Mouse (Mus musculus) heart, adult 11 months (tissue): ENCODE measurements around the gene Fubp3.

ENCODE experiments used
- DNase-seq: peaks from one replicate; pipeline ENCODE4 v3.0.0; 2022

Fubp3 gene

DNA sequence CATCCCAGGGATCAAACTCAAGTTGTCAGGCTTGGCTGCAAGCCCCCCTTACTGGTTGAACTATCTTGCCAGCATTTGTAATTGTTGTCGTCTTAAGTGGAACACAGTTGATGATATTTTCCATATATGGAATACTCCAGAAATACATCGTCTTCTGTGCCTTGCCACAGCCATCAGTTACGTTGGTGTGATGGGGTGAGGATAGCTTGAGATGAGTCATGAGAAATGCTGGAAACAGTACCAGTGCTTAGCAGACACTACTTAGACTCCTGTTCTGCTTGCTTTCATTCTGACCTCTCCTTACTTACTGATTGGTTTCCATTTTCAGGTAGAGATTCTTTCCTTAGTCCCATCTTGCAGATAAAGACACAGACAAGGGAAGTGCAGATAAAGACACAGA lies 61.1 kb downstream of the Fubp3 start:
- no peak for DNase-seq

GRCm38 (mm10) chr2:31635281-31636137 lies 63.1 kb downstream of the Fubp3 start:
- no peak for DNase-seq

DNA sequence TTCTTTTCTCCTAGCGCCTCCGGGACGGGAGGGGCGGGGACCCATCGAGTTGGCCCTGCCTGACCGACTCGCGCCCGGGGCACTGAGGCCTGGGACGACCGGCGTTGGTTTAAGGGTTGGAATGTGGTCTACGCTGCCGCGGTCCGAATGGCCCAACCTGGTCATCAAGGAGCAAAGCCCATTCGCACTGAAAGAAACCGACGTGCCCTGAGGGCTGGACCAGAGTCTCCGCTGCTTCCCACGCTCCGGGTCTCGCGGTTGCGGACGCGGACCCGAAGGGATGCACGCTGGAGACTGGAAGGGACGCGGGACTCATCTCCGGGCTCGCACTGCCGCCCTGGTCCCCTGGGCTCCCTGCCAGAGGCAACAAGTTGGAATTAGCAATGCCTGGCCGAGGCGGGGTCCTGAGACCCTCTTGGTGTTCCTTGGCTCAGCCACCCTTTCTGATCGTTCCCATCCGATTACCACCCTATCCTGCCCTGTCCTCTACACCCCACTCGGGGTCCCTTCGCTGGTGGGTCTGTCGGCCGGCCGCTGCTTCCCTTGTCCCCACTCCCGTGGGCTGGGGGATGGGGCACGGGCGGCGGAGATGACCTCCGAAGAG lies 63.8 kb downstream of the Fubp3 start:
- DNase-seq, result no peak

- no peak for DNase-seq
Observed at GRCm38 (mm10) chr2:31636742-31637141, 64.3 kb downstream of the Fubp3 start.

- no peak for DNase-seq
Observed at GRCm38 (mm10) chr2:31637311-31637710, 64.9 kb downstream of the Fubp3 start.

- no peak for DNase-seq
Observed at GRCm38 (mm10) chr2:31637807-31638206, 65.4 kb downstream of the Fubp3 start.

- DNase-seq, result no peak
Observed at GRCm38 (mm10) chr2:31638581-31639465, 66.4 kb downstream of the Fubp3 start.

DNA sequence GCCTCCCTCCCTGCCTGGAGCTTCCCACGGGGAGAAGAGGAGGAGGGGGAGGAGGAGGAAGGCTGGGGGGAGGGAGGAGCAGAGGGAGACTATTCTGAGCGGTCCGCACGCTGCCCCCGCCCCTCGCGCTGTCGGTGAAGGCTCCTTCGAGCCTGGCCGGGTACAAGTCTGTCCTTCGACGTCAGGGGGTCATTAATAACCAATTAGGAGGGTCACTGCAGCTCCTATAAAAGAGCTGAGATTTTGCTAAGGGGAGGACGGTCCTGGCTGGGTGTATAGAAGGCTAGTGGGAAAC lies 67.0 kb downstream of the Fubp3 start:
- DNase-seq, result no peak

DNA sequence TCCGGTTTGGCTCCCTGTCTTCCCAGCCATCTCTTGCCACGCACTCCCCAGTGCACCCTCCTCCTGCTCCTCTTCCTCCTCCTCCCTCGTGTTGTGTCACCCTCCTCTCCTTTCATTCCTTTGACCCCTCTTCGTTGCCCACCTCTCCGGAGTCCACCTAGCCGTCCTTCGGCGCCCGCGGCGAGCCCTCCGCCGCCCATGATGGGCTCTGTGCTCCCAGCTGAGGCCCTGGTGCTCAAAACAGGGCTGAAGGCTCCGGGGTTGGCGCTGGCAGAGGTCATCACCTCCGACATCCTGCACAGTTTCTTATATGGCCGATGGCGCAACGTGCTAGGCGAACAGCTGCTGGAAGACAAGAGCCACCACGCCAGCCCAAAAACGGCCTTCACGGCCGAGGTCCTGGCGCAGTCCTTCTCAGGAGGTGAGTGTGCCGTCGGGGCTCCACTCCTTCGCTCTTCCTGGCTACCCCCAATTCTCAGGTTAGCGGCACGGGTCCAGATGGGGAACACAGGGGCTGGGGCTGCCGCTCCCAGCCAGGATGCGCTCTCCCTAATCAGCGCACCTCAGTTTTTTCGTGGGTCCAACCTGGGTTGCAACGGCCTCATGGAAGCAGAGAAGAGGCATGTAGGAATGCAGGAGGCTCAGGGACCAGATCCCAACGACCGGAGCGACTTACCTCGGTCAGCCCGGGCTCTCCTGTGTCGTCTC lies 67.6 kb downstream of the Fubp3 start, which contains the start of gene Prdm12:
Gene Prdm12 (plus strand): TSS at position 137 of the 708 bp plus-strand sequence.
- no peak for DNase-seq

DNA sequence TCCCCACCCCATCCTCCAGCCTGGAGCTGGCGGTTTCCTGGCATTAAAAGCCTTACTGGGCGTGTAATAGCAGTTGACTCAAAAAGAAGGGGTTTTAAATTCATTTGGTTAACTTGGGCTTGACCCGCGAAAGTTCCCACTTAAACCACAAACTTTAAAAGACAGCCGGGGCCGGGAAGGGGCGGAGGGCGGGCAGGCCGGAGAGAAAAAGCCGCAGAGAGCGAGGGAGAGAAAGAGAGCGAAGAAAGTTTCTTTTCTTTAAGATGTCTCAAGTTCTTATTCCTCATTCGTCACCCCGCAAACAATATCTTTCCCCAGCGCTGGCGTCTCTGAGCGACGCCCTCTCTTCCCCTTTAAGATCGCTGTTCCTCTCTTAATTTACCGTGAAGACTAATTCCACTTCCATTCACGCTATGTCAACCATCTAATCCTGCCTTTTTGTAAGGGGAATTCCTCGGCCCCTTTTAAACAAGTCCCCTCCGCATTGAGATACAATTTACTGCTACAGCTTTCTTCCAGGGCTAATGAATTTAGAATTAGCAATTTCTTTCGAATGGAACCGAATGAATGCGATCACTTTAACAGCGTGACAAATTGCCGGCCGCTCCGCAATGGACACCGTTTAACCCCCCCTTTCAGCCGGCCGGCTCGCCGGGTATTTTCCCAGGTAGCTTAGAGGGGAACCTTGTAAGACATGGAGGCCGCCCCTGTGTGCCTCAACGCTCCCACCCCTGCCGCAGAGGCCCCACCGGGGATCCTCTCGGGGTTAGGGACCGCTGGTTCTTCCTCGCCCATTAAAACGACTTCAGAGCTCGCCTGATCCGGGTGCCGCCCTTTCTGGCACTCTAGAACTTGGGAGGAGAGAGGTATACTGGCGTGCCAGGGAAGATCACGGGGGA lies 68.4 kb downstream of the Fubp3 start:
- no peak for DNase-seq

- DNase-seq, result no peak
Observed at GRCm38 (mm10) chr2:31641508-31641830, 69.0 kb downstream of the Fubp3 start.

DNA sequence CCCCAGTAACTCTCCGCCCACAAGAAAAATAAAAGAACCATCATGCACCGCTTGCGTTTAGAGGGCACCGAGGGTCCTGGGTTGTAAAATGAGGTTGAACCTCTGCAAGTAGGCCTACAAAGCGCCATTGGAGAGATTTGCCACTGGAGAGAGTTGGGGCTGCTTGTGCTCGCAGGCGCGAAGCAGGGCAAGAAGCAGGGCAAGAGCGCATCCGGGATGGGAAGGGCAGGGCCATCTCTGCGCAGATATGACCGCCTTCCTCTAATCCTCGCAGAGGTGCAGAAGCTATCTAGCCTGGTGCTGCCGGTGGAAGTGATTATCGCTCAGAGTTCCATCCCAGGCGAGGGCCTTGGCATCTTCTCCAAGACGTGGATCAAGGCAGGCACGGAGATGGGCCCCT lies 69.5 kb downstream of the Fubp3 start:
- DNase-seq, result no peak

- no peak for DNase-seq
Observed at GRCm38 (mm10) chr2:31653971-31654853, 81.8 kb downstream of the Fubp3 start.

DNA sequence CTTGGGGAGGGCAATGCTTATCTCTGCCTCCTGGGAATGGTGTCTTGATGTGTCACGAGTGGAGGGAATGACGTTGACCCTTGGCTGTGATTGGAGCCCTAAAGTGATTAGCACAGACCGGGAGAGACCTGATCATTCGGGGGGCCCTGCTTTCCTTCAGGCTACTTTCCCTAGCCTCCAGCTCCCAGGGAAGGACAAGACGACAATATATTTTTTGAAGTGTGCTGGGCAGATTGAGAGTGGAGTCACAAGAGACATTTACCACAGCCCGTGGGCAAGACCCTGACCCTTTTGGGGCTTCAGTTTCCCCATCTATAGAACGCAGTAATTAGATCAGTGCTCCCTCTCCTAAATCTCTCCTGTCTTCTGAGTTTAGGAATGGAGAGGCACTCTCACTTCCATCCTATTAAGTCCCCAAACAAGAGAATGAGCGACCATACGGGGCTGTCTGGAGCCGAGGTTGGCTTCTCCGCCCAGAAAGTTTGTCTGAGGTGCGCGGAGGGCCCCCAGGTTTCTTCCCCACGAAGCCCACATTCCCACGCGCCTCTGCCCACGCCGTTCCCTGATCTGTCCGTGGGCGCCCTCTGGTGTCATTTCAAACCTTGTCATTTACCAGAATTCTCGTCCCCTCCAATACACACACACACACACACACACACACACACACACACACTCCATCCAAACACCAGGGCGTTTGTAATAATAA lies 82.6 kb downstream of the Fubp3 start:
- DNase-seq, result no peak

GRCm38 (mm10) chr2:31656374-31656773 lies 83.9 kb downstream of the Fubp3 start:
- DNase-seq, result no peak

DNA sequence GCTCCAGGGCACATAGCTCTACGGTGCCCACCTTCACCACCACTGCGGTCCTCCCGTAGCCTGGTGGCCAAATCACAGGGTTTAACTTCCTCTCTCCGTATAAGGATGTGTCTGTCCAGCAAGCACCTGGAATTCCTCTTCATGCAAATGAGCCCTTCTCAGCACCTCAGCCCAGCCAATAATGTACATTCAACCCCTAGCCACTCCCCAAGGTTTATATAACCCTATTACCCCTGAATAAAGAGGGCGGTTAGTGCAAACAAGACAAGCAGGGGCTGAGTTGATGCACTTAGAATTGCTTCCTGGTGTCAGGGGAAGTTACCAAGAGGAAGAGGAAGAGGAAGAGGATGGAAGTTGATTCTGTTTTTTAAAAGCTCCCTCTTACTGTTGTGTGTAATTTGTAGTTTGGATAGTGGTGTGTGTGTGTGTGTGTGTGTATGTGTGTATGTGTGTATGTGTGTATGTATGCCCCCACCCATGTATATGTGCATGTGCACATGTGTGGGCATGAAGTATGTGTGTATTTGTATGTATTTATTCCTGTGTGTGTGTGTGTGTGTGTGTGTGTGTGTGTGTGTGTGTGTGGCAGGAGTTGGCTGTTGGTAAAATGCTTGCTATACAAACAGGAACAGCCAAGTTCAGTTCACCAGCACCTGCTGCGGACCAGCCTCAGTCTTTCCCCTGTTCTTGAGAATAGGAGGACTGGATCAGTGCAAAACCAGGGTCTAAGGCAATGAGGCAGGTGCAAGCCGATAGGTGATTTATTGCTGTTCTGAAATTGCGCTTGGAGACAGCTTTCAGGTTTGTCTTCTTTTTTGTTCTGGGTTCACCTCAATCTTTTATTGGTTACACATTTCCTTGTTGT lies 90.7 kb downstream of the Fubp3 start:
- DNase-seq, result no peak

- DNase-seq, result no peak
Observed at GRCm38 (mm10) chr2:31663804-31664180, 91.3 kb downstream of the Fubp3 start.
